Mouse (Mus musculus) stomach, embryonic 14.5 days (tissue): ENCODE results near the gene Gnat1. TPM values are rescaled to one million over a fixed set of nuclear protein-coding genes. Genes with fewer than 3 reads are reported as not detected.

Experiments
- ATAC-seq: fragments of 200-750 bp; cut with Nextera tagmentation; 2 replicates; pipeline ENCODE4 v1.8.0; 2017; ENCODE audit warnings: low read depth, moderate TSS enrichment; ENCODE audit not compliant: insufficient number of reproducible peaks, insufficient read depth, low FRiP score
- H3K27ac ChIP-seq: fragments of 300-500 bp; sonication (generic); 2 replicates; pipeline ENCODE4 v1.5.1; 2014; ENCODE audit warnings: mild to moderate bottlenecking, low read length, moderate library complexity, mixed read lengths
- H3K27me3 ChIP-seq: fragments of 300-500 bp; sonication (generic); 2 replicates; pipeline ENCODE4 v1.6.1; 2014; ENCODE audit warnings: low read length, control low read depth, mixed read lengths; ENCODE audit not compliant: control insufficient read depth, insufficient read depth
- H3K36me3 ChIP-seq: fragments of 300-500 bp; sonication (generic); 2 replicates; pipeline ENCODE4 v1.6.1; 2014; ENCODE audit warnings: mild to moderate bottlenecking, control low read depth, low read length, moderate library complexity, mixed read lengths; ENCODE audit not compliant: control insufficient read depth, insufficient read depth
- H3K4me1 ChIP-seq: fragments of 300-500 bp; sonication (generic); 2 replicates; pipeline ENCODE4 v1.6.1; 2014; ENCODE audit warnings: low read length, control low read depth, mixed read lengths; ENCODE audit not compliant: control insufficient read depth, insufficient read depth
- H3K4me2 ChIP-seq: fragments of 300-500 bp; sonication (generic); replicated peaks from 2 replicates; pipeline ENCODE4 v1.6.1; 2014; ENCODE audit warnings: low read depth, low read length, control low read depth
- H3K4me3 ChIP-seq: fragments of 300-500 bp; sonication (generic); 2 replicates; pipeline ENCODE4 v1.5.1; 2014; ENCODE audit warnings: low read depth, low read length, control low read depth
- H3K9ac ChIP-seq: fragments of 300-500 bp; sonication (generic); replicated peaks from 2 replicates; pipeline ENCODE4 v1.6.1; 2014; ENCODE audit warnings: low read depth, mild to moderate bottlenecking, control low read depth, low read length, moderate library complexity, mixed read lengths
- H3K9me3 ChIP-seq: fragments of 300-500 bp; sonication (generic); 2 replicates; pipeline ENCODE4 v1.6.1; 2016; ENCODE audit warnings: low read depth, low read length, control low read depth; ENCODE audit not compliant: control insufficient read depth
- WGBS: fragments of 180-500 bp; shearing (Covaris S2); extraction: QIAGEN DNeasy Blood & Tissue Kit; methylation state at CpG from one replicate; pipeline ENCODE4 v1.1.7; 2014; 5-methylcytosine and 5-hydroxymethylcytosine counted together
- polyA plus RNA-seq: library from polyadenylated mRNA; unstranded; fragments of >200 nt; fragmentation: Nextera tagmentation; extraction: Ambion mirVana; gene quantifications from 2 replicates; pipeline ENCODE4 v1.2.1, GENCODE M21; 2014

The Gnat1 gene
- polyA plus RNA-seq, 1 experiment from 2014 or later, result 2.4 TPM

DNA sequence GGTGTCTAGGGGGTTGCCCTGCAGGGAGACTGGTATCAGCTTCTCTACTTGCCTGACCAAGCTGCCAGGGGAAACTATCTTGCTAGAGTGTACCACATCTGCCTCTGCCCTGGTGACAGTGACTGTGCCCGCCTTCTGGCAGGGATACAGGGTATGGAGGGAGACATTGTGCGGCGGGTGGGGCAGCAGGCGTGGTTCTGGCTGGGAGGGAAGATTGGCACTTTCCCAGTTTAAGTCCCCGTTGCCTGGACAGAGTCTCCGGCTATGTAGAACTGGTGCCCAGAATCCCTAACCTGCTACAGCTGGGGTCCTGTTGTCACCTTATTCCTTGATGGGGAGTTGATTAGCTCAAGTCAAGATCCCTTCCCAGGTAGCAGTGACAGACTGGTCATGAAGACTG is 47.0 kb downstream of the Gnat1 start:
- peak overlapping the region; percentile 85 for H3K4me3 ChIP-seq
- H3K27ac ChIP-seq, result peak overlapping the region; percentile 95; the same call in 1 of the 2 replicates
- peak overlapping the region; percentile 89 for H3K9ac ChIP-seq
- no peaks in the 10 kb centered on the region for H3K27me3 ChIP-seq
- H3K36me3 ChIP-seq, result peaks cover 3% of the 10 kb centered on the region; the same call in 1 of the 2 replicates
- H3K9me3 ChIP-seq, result no peaks in the 10 kb centered on the region
- no peak for ATAC-seq
- WGBS, result 80% methylated on average over 6 of the region's 6 CpGs
- peaks cover 59% of the 10 kb centered on the region for H3K4me1 ChIP-seq
- H3K4me2 ChIP-seq, result peak overlapping the region; percentile 95

DNA sequence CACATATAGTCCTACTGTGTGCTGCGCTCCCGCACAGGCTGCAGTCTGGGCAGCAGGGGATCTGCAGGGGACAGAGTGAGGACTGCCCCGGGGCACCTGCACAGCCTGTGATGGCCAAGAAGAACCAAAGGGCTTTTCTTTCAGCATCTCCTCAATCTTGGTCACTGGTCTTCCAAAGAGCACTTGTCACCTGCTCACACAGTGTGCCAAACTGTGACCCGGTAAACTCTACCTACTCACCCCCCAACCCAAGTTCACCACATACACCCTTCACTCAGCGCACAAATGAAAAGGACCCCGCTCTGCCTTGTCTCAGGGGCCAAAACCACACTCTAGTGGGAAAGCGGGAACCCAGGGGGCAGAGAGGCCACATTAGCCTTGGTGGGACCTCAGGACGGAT is 47.7 kb downstream of the Gnat1 start:
- Histone ChIP-seq H3K4me3 (no peak overlapping the region), H3K4me1 (peaks cover 64% of the 10 kb centered on the region), H3K9ac (no peak overlapping the region; the same call in 1 of the 2 replicates), H3K27me3 (no peaks in the 10 kb centered on the region), H3K9me3 (no peaks in the 10 kb centered on the region), H3K27ac (peak overlapping the region; percentile 83; the same call in 1 of the 2 replicates), H3K4me2 (no peak overlapping the region), H3K36me3 (peaks cover 3% of the 10 kb centered on the region; the same call in 1 of the 2 replicates)
- WGBS, result 90% methylated on average over 8 of the region's 8 CpGs
- ATAC-seq, result no peak

DNA sequence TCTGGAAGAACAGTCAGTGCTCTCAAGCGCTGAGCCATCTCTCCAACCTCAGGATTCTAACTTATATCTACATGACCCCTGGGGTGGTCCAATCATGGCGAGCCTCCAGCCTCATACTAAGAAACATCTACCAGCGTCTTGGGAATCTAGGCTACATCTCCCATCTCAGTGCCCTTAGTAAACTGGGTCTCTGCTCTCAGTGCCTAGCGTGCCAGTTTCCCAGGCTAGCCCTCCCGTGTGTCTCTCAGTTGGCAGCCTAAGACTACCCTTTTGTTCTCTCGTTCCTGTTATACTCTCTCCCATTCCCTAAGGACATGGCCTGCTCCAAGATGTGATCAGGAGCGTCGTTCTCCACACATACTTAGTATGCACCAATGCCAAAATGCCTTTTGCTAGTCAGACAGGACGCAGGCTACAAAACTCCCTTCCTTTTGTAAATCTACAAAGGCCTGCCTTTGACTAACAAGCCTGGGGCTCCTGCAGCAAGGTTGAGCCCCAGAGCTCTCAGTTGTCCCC is 48.1 kb downstream of the Gnat1 start:
- H3K4me2 ChIP-seq, result no peak overlapping the region
- no peak for ATAC-seq
- WGBS, result 75% methylated on average over 9 of the region's 9 CpGs
- peak overlapping the region; percentile 83 for H3K27ac ChIP-seq
- peaks cover 3% of the 10 kb centered on the region; the same call in 1 of the 2 replicates for H3K36me3 ChIP-seq
- no peaks in the 10 kb centered on the region for H3K27me3 ChIP-seq
- H3K4me1 ChIP-seq, result peaks cover 66% of the 10 kb centered on the region
- no peak overlapping the region for H3K9ac ChIP-seq
- no peak overlapping the region for H3K4me3 ChIP-seq
- H3K9me3 ChIP-seq, result no peaks in the 10 kb centered on the region

DNA sequence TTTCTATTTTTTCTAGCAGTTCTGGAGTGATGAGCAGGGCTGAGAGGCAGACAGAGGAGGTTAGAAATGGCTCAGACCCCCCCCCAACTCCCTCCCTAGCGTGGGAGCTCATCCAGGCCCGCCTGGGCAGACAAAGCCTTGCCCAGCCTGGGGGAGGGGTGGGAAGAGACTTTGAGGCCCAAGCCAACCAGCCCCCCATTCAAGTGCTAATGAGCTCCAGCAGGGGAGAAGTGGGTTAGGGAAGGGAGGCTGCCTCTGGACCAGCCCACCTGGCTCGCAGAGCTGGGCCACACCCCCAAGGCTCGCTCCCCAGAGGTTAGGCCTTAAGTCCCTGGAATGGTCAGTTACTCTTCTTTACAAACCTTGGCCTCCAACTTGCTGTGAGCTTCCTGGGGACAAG is 48.9 kb downstream of the Gnat1 start:
- Histone ChIP-seq H3K4me2 (peak overlapping the region; percentile 24), H3K27ac (peak overlapping the region; percentile 83), H3K27me3 (no peaks in the 10 kb centered on the region), H3K4me3 (no peak overlapping the region), H3K36me3 (peaks cover 4% of the 10 kb centered on the region; the same call in 1 of the 2 replicates), H3K9me3 (no peaks in the 10 kb centered on the region), H3K9ac (0 out of 2 replicates have a peak overlapping the region, but pooled peaks have one; percentile 3), H3K4me1 (peaks cover 68% of the 10 kb centered on the region)
- WGBS, result 11% methylated on average over 4 of the region's 4 CpGs
- ATAC-seq, result no peak

DNA sequence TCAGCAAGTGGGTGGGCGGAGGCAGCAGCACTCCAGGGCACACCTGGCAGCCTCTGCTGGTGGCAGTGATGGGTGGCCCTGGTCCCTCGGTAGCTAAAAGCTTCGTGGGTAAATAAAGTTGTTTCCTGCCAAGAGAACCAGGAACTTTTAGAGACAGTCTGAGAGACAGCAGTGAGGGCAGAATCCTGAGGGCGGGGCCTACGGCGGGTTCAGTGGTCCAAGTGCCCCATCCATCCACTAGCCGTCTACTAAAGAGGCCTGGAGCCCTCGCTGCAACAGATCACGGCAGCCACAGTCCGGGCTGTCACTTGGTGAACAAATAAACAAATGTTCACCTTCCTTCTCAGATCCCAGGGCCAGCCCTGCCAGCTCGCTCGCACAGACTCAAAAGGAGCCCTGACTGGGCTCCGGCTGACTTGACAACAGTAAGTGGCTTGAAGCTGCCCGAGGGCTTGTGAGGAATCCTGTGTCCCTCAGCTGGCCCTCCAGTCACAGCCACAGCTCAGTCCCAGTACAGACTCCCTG is 49.5 kb downstream of the Gnat1 start:
- H3K27me3 ChIP-seq, result no peaks in the 10 kb centered on the region
- H3K27ac ChIP-seq, result peak overlapping the region; percentile 83
- WGBS, result 14% methylated on average over 14 of the region's 14 CpGs
- peak overlapping the region; percentile 24 for H3K4me2 ChIP-seq
- ATAC-seq, result no peak
- no peak overlapping the region for H3K9ac ChIP-seq
- no peak overlapping the region for H3K4me3 ChIP-seq
- peaks cover 9% of the 10 kb centered on the region; the same call in 1 of the 2 replicates for H3K36me3 ChIP-seq
- no peaks in the 10 kb centered on the region for H3K9me3 ChIP-seq
- peaks cover 71% of the 10 kb centered on the region for H3K4me1 ChIP-seq

DNA sequence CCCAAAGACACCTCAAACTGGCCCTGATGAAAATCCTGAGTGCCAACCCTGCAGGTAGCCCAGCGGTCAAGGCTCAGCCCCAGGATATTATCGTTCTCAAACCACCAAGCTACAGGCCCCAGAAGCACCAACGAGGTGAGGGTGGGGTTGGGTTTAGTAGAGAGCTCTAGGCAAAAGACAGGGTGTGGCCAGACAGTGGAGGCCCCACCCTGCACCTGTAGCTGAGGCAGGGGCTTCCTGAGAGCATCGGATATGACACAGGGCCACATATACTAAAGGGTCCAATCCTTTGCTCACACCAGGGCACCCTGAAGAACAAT is 50.1 kb downstream of the Gnat1 start:
- H3K9ac ChIP-seq, result no peak overlapping the region
- H3K27ac ChIP-seq, result peak overlapping the region; percentile 76; the same call in 1 of the 2 replicates
- H3K9me3 ChIP-seq, result no peaks in the 10 kb centered on the region
- 28% methylated on average over 4 of the region's 4 CpGs for WGBS
- 0 out of 2 replicates have a peak overlapping the region, but pooled peaks have one; percentile 3 for H3K4me2 ChIP-seq
- H3K4me3 ChIP-seq, result no peak overlapping the region
- H3K4me1 ChIP-seq, result peaks cover 77% of the 10 kb centered on the region
- peaks cover 13% of the 10 kb centered on the region for H3K36me3 ChIP-seq
- no peaks in the 10 kb centered on the region for H3K27me3 ChIP-seq
- no peak for ATAC-seq

DNA sequence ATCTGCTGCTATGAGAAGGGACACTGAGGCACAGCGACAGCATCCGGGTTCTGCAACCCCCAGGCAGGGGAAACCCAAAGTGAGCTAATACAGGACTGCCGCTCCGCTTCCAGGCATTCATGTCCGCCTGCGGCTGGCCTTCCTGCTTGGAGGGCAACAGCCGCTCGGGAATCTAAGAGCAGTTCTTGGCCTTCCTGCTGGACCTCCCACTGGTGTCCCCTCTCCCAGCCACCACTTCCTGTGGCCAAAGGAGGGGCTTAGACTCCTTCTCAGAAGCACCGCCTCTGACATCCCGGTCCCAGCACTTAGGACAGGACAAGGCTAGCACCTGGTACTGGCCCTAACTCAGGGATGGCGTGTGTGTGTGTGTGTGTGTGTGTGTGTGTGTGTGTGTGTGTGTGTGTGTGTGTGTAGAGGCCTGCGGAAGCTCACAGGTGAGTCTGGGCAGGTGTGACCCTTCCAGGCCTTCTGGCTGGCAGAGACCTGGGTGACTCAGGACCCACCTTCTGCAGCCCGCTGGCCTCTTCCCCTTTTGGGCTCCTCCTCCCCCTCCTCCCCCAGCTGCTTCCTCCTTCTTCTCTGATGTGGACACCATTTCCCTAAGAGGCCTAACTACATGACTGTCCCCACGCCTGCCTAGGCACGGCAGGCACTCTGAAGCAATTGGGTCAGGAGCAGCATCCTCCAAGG is 50.6 kb downstream of the Gnat1 start:
- no peak for ATAC-seq
- Histone ChIP-seq H3K4me3 (no peak overlapping the region), H3K27me3 (no peaks in the 10 kb centered on the region), H3K4me2 (peak overlapping the region; percentile 14), H3K9ac (no peak overlapping the region), H3K4me1 (peaks cover 82% of the 10 kb centered on the region), H3K27ac (peak overlapping the region; percentile 79; the same call in 1 of the 2 replicates), H3K36me3 (peaks cover 18% of the 10 kb centered on the region), H3K9me3 (no peaks in the 10 kb centered on the region)
- WGBS, result 51% methylated on average over 14 of the region's 15 CpGs

DNA sequence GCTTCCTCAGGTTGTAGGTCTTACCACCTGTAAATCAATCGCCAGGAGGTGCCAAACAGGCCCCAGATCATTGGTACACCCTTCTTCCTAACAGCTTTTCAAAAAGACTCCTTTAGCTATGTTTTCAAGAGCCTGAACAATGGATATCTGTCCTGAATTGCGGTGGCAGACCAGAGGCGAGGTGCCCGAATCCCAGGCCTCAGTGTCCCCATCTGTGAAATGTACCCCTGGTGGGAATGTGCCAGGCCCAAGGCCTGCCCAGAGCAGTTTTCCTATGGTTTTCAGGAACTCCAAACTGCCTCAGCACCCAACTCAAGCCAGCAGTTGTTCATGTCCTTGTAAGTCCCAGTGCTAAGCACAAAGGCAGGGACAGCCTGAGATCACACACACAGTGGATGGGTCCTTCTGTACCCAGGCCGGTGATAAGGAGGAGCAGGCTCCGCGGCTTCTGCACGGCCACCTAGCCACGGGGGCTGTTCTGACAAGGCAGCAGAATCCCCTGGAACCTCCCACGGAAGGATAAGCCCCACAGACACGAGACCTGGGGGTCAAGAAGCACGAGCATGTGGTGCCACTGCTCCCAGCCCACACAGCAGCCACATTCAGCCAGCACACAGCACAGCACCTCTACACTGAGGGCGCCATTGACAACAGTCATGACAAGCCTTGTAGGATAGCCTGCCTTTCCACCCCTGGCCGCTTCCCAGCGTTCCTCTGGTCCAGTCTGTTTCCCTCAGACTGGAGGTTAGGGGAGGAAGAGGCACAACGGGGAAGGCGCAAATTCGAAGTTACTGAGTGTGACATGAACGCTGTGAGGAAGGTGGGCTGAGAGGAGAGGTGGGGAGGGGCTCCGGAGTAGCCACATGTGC is 51.9 kb downstream of the Gnat1 start:
- Histone ChIP-seq H3K4me2 (peak overlapping the region; percentile 32; the same call in 1 of the 2 replicates), H3K36me3 (peaks cover 26% of the 10 kb centered on the region), H3K9ac (no peak overlapping the region; the same call in 1 of the 2 replicates), H3K27me3 (no peaks in the 10 kb centered on the region), H3K4me1 (peaks cover 77% of the 10 kb centered on the region), H3K27ac (peak overlapping the region; percentile 79), H3K4me3 (no peak overlapping the region), H3K9me3 (no peaks in the 10 kb centered on the region)
- WGBS, result 42% methylated on average over 20 of the region's 20 CpGs
- no peak for ATAC-seq
